Mouse (Mus musculus) T-helper 17 cell (primary cell): ENCODE data around the gene Inpp5d.

ENCODE experiments used
- in situ Hi-C, 2 experiments: fragments of 300-600 bp; cut with MboI, MseI; formaldehyde crosslinking; loops; 1 replicate in 1 of 2; 2 replicates in 1 of 2; pipeline ENCODE4 v1.15.1; 2025; ENCODE audit warnings: high pct_unique_total_duplicates in 2 of 2

Inpp5d gene

GRCm38 (mm10) chr1:87621858-87622279 is 1.8 kb downstream of the Inpp5d start:
- in situ Hi-C loops: loop anchor here in 1 of 2 experiments (10.0 kb wide), 2 partner anchors 737 to 1477 kb away; no protein-coding TSS in a partner anchor

DNA sequence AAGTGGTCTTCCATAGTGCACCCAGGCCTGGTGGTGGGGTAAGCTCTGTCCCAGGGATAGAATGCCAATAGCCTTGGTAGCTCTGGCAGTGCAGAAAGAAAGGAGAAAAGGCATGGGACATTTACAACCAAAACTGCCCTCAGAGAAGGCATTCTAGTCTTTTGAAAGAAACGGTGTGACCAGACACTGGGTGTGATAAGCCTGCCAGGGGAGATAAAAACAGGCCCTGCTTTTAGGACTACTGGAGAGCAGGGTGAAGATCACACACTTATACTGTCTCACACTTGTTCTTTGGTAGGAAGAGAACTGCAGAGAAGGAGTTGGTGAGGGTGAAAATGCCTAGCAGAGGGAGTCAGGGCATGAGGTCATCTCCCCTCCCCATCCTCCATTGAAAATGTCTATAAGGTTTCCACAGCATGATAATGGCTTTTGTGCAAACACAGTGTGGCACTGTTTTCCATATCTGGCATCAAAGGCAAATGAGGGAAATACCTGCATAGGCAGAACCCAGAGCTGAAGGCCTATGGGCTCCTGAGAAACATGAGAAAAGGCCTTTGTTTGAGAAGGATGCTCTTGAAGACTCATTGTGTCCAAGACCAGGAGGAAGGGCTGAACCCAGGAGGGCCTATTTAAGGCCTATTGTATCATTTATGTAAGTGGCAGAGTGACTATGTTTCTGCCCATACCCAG is 4.0 kb downstream of the Inpp5d start:
- in situ Hi-C loops: loop anchor here in 1 of 2 experiments (10.0 kb wide), 2 partner anchors 739 to 1479 kb away; no protein-coding TSS in a partner anchor

- in situ Hi-C loops: loop anchor here in 1 of 2 experiments (10.0 to 25.0 kb wide), 3 partner anchors 740 to 1480 kb away; partner anchors contain the start of gene Sh3bp4
Observed at GRCm38 (mm10) chr1:87624826-87625225, 4.7 kb downstream of the Inpp5d start.

- in situ Hi-C loops: loop anchor here in 1 of 2 experiments (10.0 to 25.0 kb wide), 3 partner anchors 741 to 1481 kb away; partner anchors contain the start of gene Sh3bp4
Observed at GRCm38 (mm10) chr1:87625254-87626025, 5.3 kb downstream of the Inpp5d start.

DNA sequence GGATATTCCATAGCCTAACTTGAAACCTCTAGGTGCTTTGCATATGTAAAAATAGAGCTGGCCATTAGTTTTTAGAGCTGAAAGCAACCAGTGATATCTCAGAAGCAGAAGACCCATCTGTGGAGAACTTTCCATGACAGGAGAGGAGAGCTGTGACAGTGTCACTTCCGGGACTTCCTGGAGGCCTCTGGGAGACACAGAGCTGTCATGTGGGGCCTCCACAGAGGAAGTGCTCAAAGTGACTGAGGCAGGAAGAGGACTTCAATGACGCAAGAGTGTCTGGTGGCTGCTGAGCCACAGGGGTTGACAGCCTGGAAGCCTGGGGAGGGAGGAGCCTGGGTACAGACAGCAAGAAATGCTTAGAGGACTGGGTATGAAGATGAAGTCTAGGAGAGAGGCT is 6.2 kb downstream of the Inpp5d start:
- in situ Hi-C loops: loop anchor here in 1 of 2 experiments (10.0 to 25.0 kb wide), 3 partner anchors 742 to 1482 kb away; partner anchors contain the start of gene Sh3bp4

- in situ Hi-C loops: loop anchor here in 1 of 2 experiments (10.0 to 25.0 kb wide), 3 partner anchors 743 to 1483 kb away; partner anchors contain the start of gene Sh3bp4
Observed at GRCm38 (mm10) chr1:87628085-87628484, 8.0 kb downstream of the Inpp5d start.

DNA sequence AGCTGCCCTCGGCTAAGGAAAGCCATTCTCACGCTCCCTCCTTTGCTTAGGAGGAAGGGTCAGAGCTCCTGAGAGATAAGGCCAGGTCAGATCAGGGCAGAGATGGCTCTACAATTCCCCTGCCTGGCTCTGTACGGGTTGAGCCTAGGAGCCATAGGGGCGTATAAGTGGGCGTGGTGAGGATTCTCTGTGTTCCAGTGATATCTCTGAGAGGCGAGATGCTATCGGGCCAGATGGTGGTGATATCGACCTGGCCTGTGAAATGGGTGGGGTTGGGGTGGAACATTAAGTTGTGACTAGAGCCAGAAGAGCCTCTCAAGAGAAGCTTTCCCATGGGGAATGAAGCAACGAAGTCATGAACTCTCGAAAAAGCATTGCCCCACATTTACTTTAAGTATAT is 11.5 kb downstream of the Inpp5d start:
- in situ Hi-C loops: loop anchor here in 1 of 2 experiments (25.0 kb wide), 1 partner anchor 1431 kb away; the partner anchor contains the start of gene Sh3bp4

- in situ Hi-C loops: loop anchor here in 1 of 2 experiments (25.0 kb wide), 1 partner anchor 1430 kb away; the partner anchor contains the start of gene Sh3bp4
Observed at GRCm38 (mm10) chr1:87632163-87632562, 12.1 kb downstream of the Inpp5d start.

- in situ Hi-C loops: loop anchor here (5.0 to 25.0 kb wide), 2 partner anchors 1061 to 1426 kb away; partner anchors contain the start of gene Sh3bp4 (in 1 of the 2)
Observed at GRCm38 (mm10) chr1:87636716-87637117, 16.6 kb downstream of the Inpp5d start.

DNA sequence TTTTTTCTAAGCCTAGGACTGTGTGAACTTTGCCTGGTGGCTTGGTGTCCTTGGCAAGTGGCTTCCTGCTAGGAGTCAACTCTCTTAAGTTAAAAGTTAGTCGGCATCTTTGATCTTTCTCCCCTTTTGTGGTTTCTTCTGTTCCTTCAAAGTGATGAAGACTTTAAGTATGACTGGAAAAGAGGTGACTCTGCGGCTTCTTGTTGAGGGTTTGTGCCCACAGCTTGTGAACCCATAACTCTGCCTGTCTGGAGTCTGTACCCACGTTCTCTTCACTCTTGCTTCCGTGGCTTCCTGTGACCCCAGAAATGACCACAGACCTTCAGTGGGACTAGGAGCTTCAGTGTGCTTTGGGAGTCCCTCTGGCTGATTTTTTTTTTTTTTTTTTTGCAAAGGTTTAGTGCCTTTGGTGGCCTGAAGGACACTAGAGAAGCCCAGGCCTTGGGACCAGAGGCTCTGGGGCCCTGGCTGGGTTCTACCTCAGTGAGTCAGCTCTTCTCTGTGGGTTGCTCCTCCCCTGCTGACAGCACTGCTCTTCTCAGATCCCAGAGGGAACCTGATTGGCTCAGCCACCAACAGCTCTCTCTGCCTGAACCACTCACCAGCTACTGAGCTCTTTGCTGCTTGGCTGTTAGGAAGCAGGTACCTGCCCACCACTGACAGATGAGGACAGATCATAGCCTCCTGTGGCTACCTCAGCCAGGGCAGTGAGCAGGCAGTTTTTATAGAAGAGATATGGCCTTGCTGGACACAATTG is 17.2 kb downstream of the Inpp5d start:
- in situ Hi-C loops: loop anchor here (5.0 to 25.0 kb wide), 2 partner anchors 1060 to 1425 kb away; partner anchors contain the start of gene Sh3bp4 (in 1 of the 2)

DNA sequence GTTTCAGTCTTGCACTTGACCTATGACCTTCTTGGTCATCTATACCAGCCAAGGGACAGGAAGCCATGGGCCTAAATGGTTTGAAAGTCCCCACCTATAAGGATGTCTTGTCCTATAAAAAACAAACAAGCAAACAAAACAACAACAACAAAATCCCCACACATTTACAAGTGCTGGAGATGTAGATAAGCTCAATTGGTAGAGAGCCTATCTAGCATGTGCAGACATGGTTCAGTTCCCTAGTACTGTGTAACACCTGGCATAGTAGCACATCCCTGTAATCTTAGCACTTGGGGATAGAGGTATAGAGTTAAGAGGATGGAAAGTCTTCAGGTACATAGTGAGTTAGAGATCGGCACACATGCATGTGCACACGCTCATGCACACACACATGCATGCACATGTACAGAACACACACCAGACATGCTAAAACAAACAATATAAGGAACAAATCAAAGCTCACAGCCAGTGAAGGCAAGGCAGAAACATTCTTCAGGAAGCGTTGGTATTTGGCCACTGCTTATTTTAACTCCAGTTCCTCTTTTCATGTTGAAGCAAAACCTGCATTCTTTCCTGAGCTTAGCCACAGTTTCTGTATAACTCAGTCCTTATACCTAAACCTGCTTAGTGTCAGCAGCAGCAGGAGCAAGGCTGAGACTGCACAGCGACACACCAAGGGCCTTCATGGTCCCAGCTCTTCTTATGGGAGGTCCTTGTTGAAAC is 17.9 kb downstream of the Inpp5d start:
- in situ Hi-C loops: loop anchor here (5.0 to 25.0 kb wide), 2 partner anchors 1059 to 1424 kb away; partner anchors contain the start of gene Sh3bp4 (in 1 of the 2)

- in situ Hi-C loops: loop anchor here (5.0 to 25.0 kb wide), 3 partner anchors 945 to 1423 kb away; partner anchors contain the start of gene Sh3bp4 (in 1 of the 2)
Observed at GRCm38 (mm10) chr1:87639724-87640123, 19.6 kb downstream of the Inpp5d start.

GRCm38 (mm10) chr1:87640165-87640661 is 20.1 kb downstream of the Inpp5d start:
- in situ Hi-C loops: loop anchor here in 1 of 2 experiments (10.0 to 25.0 kb wide), 2 partner anchors 945 to 1422 kb away; partner anchors contain the start of gene Sh3bp4

DNA sequence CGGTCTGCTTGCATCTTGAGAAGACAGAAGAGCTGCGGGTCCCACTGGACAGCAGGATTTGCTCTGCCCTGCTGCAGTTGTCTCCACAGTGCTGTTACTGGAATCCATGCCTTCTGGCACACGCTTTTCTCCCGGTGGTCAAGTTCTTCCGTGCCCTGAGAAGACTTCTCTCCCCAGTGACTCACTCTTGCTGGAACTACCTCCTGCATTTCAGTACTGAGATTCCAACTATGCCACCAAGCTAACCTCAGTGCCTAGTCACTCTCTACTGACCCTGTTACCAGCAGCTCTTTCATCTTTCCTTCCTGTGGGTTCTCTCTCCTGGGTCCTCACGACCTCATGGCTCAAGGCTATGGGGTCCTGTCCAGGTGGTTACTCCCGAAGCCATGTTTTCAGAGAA is 22.9 kb downstream of the Inpp5d start:
- in situ Hi-C loops: loop anchor here in 1 of 2 experiments (10.0 to 25.0 kb wide), 2 partner anchors 942 to 1419 kb away; partner anchors contain the start of gene Sh3bp4

DNA sequence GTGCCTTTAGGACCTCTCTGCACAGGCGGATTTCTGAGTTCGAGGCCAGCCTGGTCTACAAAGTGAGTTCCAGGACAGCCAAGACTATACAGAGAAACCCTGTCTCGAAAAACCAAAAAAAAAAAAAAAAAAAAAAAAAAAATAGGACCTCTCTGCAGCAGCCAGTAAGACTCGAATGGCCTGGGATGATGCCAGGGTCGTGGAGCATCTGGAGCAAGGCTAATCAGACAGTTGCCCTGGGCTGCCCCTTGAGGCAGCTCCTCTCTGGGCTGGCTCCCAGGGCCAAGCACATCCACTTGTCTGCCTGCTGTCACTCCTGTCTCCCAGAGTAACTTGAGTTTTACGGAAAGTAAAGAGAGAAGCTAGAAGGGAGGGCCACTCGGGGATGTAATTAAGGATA is 24.9 kb downstream of the Inpp5d start:
- in situ Hi-C loops: loop anchor here in 1 of 2 experiments (10.0 to 25.0 kb wide), 2 partner anchors 940 to 1417 kb away; partner anchors contain the start of gene Sh3bp4

DNA sequence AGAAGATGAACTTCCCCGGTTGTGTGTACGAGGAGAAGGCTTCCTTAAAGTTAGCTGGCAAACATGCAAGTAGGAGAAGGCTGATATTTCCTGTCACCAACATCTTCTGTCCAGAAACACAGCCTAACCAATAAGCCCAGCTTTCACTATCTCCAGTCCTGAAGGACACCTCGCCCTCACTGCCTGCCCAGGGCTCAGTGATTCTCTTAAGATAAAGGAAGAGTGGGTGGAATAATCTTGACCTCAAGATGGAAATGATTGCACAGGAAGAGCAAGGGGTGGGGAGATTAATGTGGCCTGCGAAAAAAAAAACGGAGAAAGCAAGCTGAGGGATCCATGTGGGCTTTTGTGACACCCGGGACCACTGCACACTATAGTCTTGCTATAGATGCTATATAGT is 25.6 kb downstream of the Inpp5d start:
- in situ Hi-C loops: loop anchor here in 1 of 2 experiments (10.0 to 25.0 kb wide), 2 partner anchors 939 to 1417 kb away; partner anchors contain the start of gene Sh3bp4

DNA sequence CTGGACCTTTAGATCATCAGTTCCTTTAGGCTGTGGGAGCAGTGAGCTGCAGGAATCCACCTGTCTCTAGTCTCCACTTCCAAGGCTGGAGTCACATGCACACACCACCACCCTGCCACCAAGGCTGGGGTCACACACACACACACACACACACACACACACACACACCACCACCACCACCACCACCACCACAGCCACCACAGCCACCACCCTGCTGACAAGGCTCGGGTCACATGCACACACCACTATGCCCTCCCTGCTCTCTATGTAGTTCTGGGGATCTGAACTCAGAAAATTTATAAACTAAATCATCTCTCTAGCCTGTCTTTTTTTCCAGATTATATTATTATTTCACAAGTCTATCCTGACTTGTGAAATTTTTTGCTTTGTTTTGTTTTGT is 27.7 kb downstream of the Inpp5d start:
- in situ Hi-C loops: loop anchor here in 1 of 2 experiments (10.0 to 25.0 kb wide), 2 partner anchors 937 to 1414 kb away; partner anchors contain the start of gene Sh3bp4

GRCm38 (mm10) chr1:87648657-87649056 is 28.5 kb downstream of the Inpp5d start:
- in situ Hi-C loops: loop anchor here in 1 of 2 experiments (10.0 to 25.0 kb wide), 2 partner anchors 936 to 1414 kb away; partner anchors contain the start of gene Sh3bp4

DNA sequence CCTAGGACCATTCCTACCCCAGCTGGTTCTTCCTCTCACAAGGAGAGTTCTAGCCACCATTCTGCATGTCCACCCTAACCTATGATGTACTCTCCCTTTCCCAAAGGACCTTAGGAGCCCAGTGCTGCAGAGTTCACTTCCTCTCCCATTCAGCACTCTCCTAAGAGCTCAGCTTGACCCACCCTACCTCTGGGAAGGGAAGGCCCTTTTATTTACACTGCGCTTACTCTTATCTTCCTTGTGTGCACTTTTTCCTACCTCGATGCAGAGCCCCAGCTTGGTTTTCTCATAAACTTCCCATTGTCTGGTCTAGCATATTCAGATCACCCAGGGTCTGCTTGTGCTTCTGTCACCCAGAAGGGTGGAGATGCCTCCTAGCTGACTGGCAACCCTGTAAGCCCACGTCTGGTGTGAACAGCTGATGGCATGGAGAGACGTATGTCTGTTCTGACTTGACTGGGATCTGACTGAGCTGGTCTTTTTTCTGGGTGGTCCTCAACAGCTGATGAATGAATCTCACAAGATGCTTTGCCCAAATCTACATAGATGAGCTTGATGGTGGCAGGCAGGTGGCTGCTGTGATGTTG is 29.2 kb downstream of the Inpp5d start:
- in situ Hi-C loops: loop anchor here in 1 of 2 experiments (10.0 to 25.0 kb wide), 2 partner anchors 935 to 1413 kb away; partner anchors contain the start of gene Sh3bp4
